Mouse (Mus musculus) cortical plate, adult 2 months (tissue): ENCODE results near the gene Dapk2. TPM values are rescaled to one million over a fixed set of nuclear protein-coding genes. Genes with fewer than 3 reads are reported as not detected.
A peak's percentile ranks its signal among the peaks of the same experiment; 100 is the strongest.

Source experiments
- H3K27ac ChIP-seq: fragments of 200-500 bp; 2 replicates; pipeline ENCODE4 v1.5.1; 2012; ENCODE audit warnings: low read length, control low read depth, inconsistent platforms; ENCODE audit not compliant: insufficient read depth
- H3K4me1 ChIP-seq: fragments of 200-500 bp; 2 replicates; pipeline ENCODE4 v1.6.1; 2011; ENCODE audit warnings: low read length; ENCODE audit not compliant: control insufficient read depth, insufficient read depth
- H3K4me3 ChIP-seq: fragments of 200-500 bp; 2 replicates; pipeline ENCODE4 v1.5.1; 2011; ENCODE audit warnings: mild to moderate bottlenecking, low read length, control low read depth; ENCODE audit not compliant: insufficient read depth
- CTCF ChIP-seq: fragments of 200-500 bp; IDR thresholded peaks from 2 replicates; pipeline ENCODE4 v1.5.1; 2011; ENCODE audit warnings: mild to moderate bottlenecking, control low read depth, low read length; ENCODE audit not compliant: insufficient read depth; ENCODE audit errors: extremely low read depth
- POLR2A ChIP-seq: fragments of 200-500 bp; IDR thresholded peaks from 2 replicates; pipeline ENCODE4 v1.6.1; 2011; ENCODE audit warnings: mild to moderate bottlenecking, low read length, control low read depth; ENCODE audit not compliant: insufficient read depth; ENCODE audit errors: extremely low read depth
- polyA plus RNA-seq: library from polyadenylated mRNA; depleted of rRNA; stranded (reverse); fragments of >200 nt; gene quantifications from 2 replicates; pipeline ENCODE4 v1.2.3, GENCODE M21; 2012

The Dapk2 gene
- polyA plus RNA-seq, 1 experiment, result 6.8 TPM

- H3K4me1 ChIP-seq, result no peaks in the 10 kb centered on the region
- peak; percentile 50; the same call in 1 of the 2 replicates for TF ChIP-seq CTCF
- no peak for TF ChIP-seq POLR2A
- H3K4me3 ChIP-seq, result no peak overlapping the region
- no peak overlapping the region for H3K27ac ChIP-seq
These were observed 83.0 kb downstream of the Dapk2 start for GRCm38 (mm10) chr9:66240991-66241390.

- Histone ChIP-seq H3K4me1 (no peaks in the 10 kb centered on the region), H3K4me3 (no peak overlapping the region), H3K27ac (no peak overlapping the region)
- TF ChIP-seq CTCF (no peak), POLR2A (no peak)
These were observed 83.7 kb downstream of the Dapk2 start for GRCm38 (mm10) chr9:66241722-66242121.

GRCm38 (mm10) chr9:66243240-66243639, 85.2 kb downstream of the Dapk2 start:
- Histone ChIP-seq H3K4me1 (no peaks in the 10 kb centered on the region), H3K4me3 (no peak overlapping the region), H3K27ac (no peak overlapping the region)
- no peak for TF ChIP-seq CTCF
- TF ChIP-seq POLR2A, result no peak

- Histone ChIP-seq H3K27ac (no peak overlapping the region), H3K4me1 (no peaks in the 10 kb centered on the region), H3K4me3 (no peak overlapping the region)
- TF ChIP-seq CTCF (no peak), POLR2A (no peak)
These were observed 86.1 kb downstream of the Dapk2 start for GRCm38 (mm10) chr9:66244079-66244478.

GRCm38 (mm10) chr9:66245707-66246106, 87.7 kb downstream of the Dapk2 start:
- Histone ChIP-seq H3K27ac (no peak overlapping the region), H3K4me3 (no peak overlapping the region), H3K4me1 (no peaks in the 10 kb centered on the region)
- no peak for TF ChIP-seq POLR2A
- TF ChIP-seq CTCF, result no peak

- Histone ChIP-seq H3K27ac (no peak overlapping the region), H3K4me1 (no peaks in the 10 kb centered on the region), H3K4me3 (no peak overlapping the region)
- TF ChIP-seq CTCF (no peak), POLR2A (no peak)
These were observed 91.3 kb downstream of the Dapk2 start for GRCm38 (mm10) chr9:66249281-66249680.

GRCm38 (mm10) chr9:66251159-66251691, 93.2 kb downstream of the Dapk2 start:
- TF ChIP-seq CTCF, result no peak
- TF ChIP-seq POLR2A, result no peak
- Histone ChIP-seq H3K4me1 (no peaks in the 10 kb centered on the region), H3K4me3 (no peak overlapping the region), H3K27ac (no peak overlapping the region)

- Histone ChIP-seq H3K4me1 (peaks cover 2% of the 10 kb centered on the region; the same call in 1 of the 2 replicates), H3K27ac (no peak overlapping the region), H3K4me3 (no peak overlapping the region)
- no peak for TF ChIP-seq CTCF
- no peak for TF ChIP-seq POLR2A
These were observed 103.7 kb downstream of the Dapk2 start for GRCm38 (mm10) chr9:66261741-66262140.

GRCm38 (mm10) chr9:66263701-66264100, 105.7 kb downstream of the Dapk2 start:
- no peak for TF ChIP-seq CTCF
- TF ChIP-seq POLR2A, result no peak
- Histone ChIP-seq H3K4me3 (no peak overlapping the region), H3K27ac (no peak overlapping the region), H3K4me1 (peaks cover 2% of the 10 kb centered on the region)

- no peak overlapping the region for H3K4me3 ChIP-seq
- H3K4me1 ChIP-seq, result peaks cover 2% of the 10 kb centered on the region
- no peak for TF ChIP-seq CTCF
- no peak for TF ChIP-seq POLR2A
- no peak overlapping the region for H3K27ac ChIP-seq
These were observed 107.6 kb downstream of the Dapk2 start for GRCm38 (mm10) chr9:66265645-66266044.
